Mouse (Mus musculus) CD4-positive helper T cell, adult 2 months (primary cell): ENCODE measurements around the gene Hnrnpd.
A peak's percentile ranks its signal among the peaks of the same experiment; 100 is the strongest.

ENCODE experiments used
- DNase-seq: peaks from one replicate; pipeline ENCODE4 v3.0.0-alpha.2; 2012; ENCODE audit warnings: low read depth, missing footprints, low spot score

The Hnrnpd gene

GRCm38 (mm10) chr5:99959960-99960359 is 18.8 kb downstream of the Hnrnpd start:
- no peak for DNase-seq

DNA sequence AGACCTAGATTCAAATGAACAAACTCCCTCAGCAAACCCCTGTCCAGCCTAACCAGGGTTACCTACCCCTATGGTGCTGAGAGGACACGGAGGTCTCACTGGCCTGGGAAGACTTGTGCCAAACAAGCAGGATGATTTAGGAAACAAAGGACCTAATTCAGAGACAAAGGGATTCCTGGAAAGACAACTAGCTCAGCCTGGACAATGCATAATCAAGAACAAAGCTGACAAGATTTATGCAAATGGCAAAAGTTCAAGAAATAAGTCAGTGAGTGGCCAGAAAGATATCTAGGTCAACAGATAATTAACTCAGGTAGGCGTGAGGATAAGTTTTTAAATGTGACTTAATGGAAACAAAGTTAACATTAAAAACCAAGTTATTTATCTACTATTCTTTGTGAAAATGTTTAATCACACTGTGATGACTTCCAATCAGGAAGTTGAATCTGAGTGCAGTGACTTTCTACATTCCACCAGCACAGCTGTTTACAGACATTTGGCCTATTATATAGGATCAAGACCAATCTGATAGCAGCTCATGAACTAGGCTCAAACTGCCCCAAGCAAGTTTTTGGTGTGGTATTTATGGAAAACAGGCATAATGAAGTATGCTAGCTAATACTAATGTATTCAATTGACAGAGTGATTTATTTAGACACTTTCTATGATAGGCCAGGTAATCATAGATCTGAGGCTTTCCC is 19.4 kb downstream of the Hnrnpd start:
- DNase-seq: no peak

- DNase-seq: no peak
These were observed 20.1 kb downstream of the Hnrnpd start for GRCm38 (mm10) chr5:99958666-99959065.

- DNase-seq: no peak
These were observed 24.9 kb downstream of the Hnrnpd start for GRCm38 (mm10) chr5:99953883-99954282.

DNA sequence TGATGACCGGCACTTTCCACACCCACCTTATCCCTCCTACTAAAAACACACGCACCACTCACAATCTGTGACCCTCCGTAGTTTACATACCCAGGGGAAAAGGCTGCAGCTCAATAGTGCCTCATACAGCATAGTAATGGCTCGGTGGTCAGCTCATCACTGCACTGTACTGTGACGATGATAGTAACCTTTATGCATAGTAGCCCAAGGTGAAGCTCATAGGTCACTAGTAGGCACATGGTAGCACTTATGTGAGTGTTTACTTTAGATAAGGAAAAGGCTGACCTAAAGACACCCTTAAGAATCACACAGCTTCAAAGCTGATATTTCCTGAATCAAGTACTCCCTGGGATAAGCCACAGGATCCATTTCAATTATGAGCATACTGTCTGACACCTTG is 26.2 kb downstream of the Hnrnpd start:
- no peak for DNase-seq

GRCm38 (mm10) chr5:99941776-99942502 is 36.8 kb downstream of the Hnrnpd start:
- DNase-seq: no peak

- DNase-seq: no peak
These were observed 37.5 kb downstream of the Hnrnpd start for GRCm38 (mm10) chr5:99941273-99941672.

GRCm38 (mm10) chr5:99939440-99939839 is 39.3 kb downstream of the Hnrnpd start:
- no peak for DNase-seq

DNA sequence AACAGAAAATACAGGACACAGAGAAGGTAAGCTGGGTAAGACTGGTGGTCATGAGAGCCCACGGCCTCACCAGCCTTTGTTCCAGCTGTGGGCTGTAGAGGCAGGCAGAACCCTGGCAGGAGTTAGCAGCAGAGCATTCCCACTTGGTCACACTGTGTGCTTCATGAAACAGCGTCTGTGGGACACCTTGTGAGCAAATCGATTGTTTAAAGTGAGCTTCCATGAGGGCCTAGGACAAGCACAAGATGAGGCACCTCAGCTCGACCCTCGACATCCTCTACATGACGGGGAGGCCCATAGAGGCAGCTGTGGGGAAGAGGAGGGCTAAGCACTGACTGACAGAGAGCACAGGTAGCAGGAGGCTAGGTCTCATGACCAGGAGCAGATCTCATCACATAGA is 46.8 kb downstream of the Hnrnpd start:
- no peak for DNase-seq

DNA sequence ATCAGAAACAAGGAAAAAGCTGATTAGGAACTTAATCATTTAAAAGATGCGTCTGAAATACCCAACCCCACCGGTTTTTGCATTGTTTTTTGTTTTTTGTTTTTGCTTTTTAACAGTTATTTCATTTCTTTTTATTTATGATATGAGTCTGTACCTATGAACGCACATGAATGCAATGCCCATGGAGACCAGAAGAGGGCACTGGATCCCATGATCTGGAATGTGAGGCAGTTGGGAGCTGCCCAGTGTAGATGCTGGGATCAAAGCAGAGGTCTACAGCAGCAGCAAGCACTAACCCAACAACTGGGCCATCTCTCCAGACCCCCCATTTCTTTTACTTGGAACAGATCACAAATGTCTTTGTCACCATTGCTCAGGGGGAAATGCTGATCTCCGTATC is 50.8 kb downstream of the Hnrnpd start:
- DNase-seq: peak; percentile 52

- DNase-seq: no peak
These were observed 56.7 kb downstream of the Hnrnpd start for GRCm38 (mm10) chr5:99922033-99922432.

DNA sequence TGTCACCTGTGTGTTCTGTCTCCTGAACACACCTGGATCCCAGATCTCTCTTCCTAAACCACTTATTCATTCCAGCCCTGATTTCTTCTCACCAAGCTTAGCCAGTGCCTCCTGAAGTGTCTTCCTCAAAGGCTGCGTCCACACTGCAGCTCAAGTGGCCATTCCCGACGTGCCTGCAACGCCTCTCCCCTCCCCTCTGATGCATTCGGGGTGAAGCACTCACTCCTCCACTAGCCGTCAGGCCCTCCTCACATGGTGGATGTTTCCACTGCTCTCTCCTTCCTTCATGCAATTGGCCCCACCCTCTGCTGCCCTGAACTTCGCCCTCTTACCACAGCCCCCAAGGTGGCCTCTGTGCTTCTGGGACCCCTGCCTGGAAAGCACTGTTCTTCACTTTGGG is 63.2 kb downstream of the Hnrnpd start:
- no peak for DNase-seq

- peak; percentile 93 for DNase-seq
These were observed 72.4 kb downstream of the Hnrnpd start, which contains the start of gene Vamp9 for GRCm38 (mm10) chr5:99906181-99906956. Vamp9 (plus strand) TSS chr5:99906254.
